Mouse (Mus musculus) liver, embryonic 12.5 days (tissue): Measurements from ENCODE around the gene Fbxw8. TPM values are rescaled to one million over a fixed set of nuclear protein-coding genes. Genes with fewer than 3 reads are reported as not detected.

ENCODE experiments used
- ATAC-seq: fragments of 200-750 bp; cut with Nextera tagmentation; 2 replicates; pipeline ENCODE4 v1.8.0; 2017; ENCODE audit warnings: moderate number of reproducible peaks, mild to moderate bottlenecking, moderate library complexity
- H3K27ac ChIP-seq: fragments of 300-500 bp; sonication (generic); 2 replicates; pipeline ENCODE4 v1.5.1; 2016; ENCODE audit warnings: mild to moderate bottlenecking
- H3K27me3 ChIP-seq: fragments of 300-500 bp; sonication (generic); replicated peaks from 2 replicates; pipeline ENCODE4 v1.6.1; 2016; ENCODE audit warnings: mild to moderate bottlenecking, moderate library complexity
- H3K36me3 ChIP-seq: fragments of 300-500 bp; sonication (generic); 2 replicates; pipeline ENCODE4 v1.6.1; 2016; ENCODE audit warnings: mild to moderate bottlenecking, moderate library complexity
- H3K4me1 ChIP-seq: fragments of 300-500 bp; sonication (generic); 2 replicates; pipeline ENCODE4 v1.6.1; 2016
- H3K4me2 ChIP-seq: fragments of 300-500 bp; sonication (generic); 2 replicates; pipeline ENCODE4 v1.6.1; 2016; ENCODE audit warnings: mild to moderate bottlenecking, moderate library complexity
- H3K4me3 ChIP-seq: fragments of 300-500 bp; sonication (generic); 2 replicates; pipeline ENCODE4 v1.5.1; 2016; ENCODE audit warnings: mild to moderate bottlenecking, moderate library complexity
- H3K9ac ChIP-seq: fragments of 300-500 bp; sonication (generic); 2 replicates; pipeline ENCODE4 v1.6.1; 2016; ENCODE audit warnings: mild to moderate bottlenecking, moderate library complexity
- H3K9me3 ChIP-seq: fragments of 300-500 bp; sonication (generic); replicated peaks from 2 replicates; pipeline ENCODE4 v1.6.1; 2016; ENCODE audit warnings: mild to moderate bottlenecking, moderate library complexity
- whole genome bisulfite sequencing: fragments of 180-500 bp; shearing (Covaris S2); methylation state at CpG from one replicate; pipeline ENCODE4 v1.1.7; 2016; ENCODE audit not compliant: insufficient replicate concordance; 5-methylcytosine and 5-hydroxymethylcytosine counted together
- polyA plus RNA-seq: library from polyadenylated mRNA; unstranded; fragments of >200 nt; fragmentation: Nextera tagmentation; extraction: Ambion mirVana; gene quantifications from 2 replicates; pipeline ENCODE4 v1.2.1, GENCODE M21; 2016

Fbxw8 gene
- polyA plus RNA-seq, 1 experiment from 2014 or later, result 23.1 TPM

DNA sequence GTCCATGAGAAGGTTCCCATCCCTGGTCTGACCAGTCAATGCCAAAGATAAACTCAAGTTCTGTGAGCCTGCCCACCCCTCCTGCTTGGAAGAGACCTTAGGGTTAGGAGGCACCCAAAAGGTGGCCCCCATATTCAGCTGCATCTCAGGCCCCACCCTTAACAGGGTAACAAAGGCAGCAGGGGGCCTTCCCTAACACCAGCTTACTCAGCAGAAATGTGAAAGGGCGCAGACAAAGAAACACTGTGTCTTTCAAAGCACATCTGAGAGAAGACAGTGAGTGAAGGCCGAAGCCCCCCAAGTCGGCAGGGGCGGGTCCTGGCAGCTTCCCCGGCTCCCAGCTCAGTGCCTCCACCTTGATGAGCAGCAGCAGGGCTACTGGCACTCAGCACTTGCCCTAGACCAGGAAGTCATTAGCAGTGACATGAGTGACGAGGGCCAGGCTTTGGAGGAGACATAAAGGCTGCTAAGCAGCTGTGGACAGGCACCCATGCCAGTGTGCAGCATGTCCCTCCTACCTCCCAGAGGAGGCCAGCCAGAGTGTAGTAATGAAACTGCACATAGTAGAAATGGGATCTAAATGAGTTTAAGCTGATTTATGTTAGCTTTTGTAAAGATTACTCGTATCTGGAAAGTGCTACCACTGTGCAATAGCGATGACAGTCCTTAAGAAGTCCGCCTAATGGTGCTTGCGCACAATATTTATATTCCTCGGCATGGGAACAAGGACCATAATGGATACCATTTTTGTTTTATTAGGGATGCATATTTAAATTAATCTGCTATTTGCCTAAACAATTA is 56.0 kb downstream of the Fbxw8 start:
- no peak for ATAC-seq

DNA sequence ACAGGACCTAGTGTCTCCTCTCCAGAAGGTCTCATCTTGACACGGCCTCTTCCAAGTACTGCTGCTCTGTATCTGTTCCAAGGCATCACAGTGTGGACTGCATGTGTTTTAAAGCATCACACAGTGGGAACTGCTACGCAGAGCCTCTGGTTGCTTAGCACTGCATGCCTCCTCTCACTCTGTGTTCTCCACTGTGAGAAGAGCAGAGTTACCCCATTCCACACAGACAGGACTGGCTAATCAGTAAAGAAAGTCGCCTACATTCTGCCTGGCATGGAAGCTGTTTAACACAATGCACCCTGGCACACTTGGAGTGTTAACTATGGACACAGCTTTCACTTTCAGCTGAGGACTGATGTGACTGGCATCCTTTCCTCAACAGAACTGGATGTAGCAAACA is 58.9 kb downstream of the Fbxw8 start:
- ATAC-seq, result no peak
- 74% methylated on average over 3 of the region's 3 CpGs for WGBS
- Histone ChIP-seq H3K4me2 (no peak overlapping the region), H3K4me1 (0 out of 2 replicates have a peak, but pooled peaks cover 6% of the 10 kb centered on the region), H3K36me3 (peaks cover 82% of the 10 kb centered on the region), H3K9me3 (no peaks in the 10 kb centered on the region), H3K4me3 (no peak overlapping the region), H3K9ac (no peak overlapping the region), H3K27ac (no peak overlapping the region), H3K27me3 (no peaks in the 10 kb centered on the region)

More for the DNA sequence above, 56.0 kb downstream of the Fbxw8 start:
- no peak overlapping the region for H3K4me2 ChIP-seq
- H3K4me3 ChIP-seq, result no peak overlapping the region
- no peak overlapping the region for H3K27ac ChIP-seq
- H3K4me1 ChIP-seq, result 0 out of 2 replicates have a peak, but pooled peaks cover 6% of the 10 kb centered on the region
- H3K9ac ChIP-seq, result no peak overlapping the region
- no peaks in the 10 kb centered on the region for H3K27me3 ChIP-seq
- H3K36me3 ChIP-seq, result peaks cover 58% of the 10 kb centered on the region
- WGBS, result 82% methylated on average over 11 of the region's 11 CpGs
- H3K9me3 ChIP-seq, result no peaks in the 10 kb centered on the region

- Histone ChIP-seq H3K4me1 (0 out of 2 replicates have a peak, but pooled peaks cover 6% of the 10 kb centered on the region), H3K27ac (no peak overlapping the region), H3K36me3 (peaks cover 83% of the 10 kb centered on the region), H3K4me3 (no peak overlapping the region), H3K9ac (no peak overlapping the region), H3K4me2 (no peak overlapping the region), H3K9me3 (no peaks in the 10 kb centered on the region), H3K27me3 (no peaks in the 10 kb centered on the region)
- no peak for ATAC-seq
- 80% methylated on average over 4 of the region's 4 CpGs for WGBS
These were observed 59.4 kb downstream of the Fbxw8 start for GRCm38 (mm10) chr5:118095849-118096248.

GRCm38 (mm10) chr5:118095433-118095832 is 59.8 kb downstream of the Fbxw8 start:
- H3K4me1 ChIP-seq, result 0 out of 2 replicates have a peak, but pooled peaks cover 6% of the 10 kb centered on the region
- H3K27ac ChIP-seq, result no peak overlapping the region
- H3K9me3 ChIP-seq, result no peaks in the 10 kb centered on the region
- H3K4me2 ChIP-seq, result no peak overlapping the region
- ATAC-seq, result no peak
- 75% methylated on average over 11 of the region's 11 CpGs for WGBS
- no peak overlapping the region for H3K4me3 ChIP-seq
- peaks cover 83% of the 10 kb centered on the region for H3K36me3 ChIP-seq
- no peaks in the 10 kb centered on the region for H3K27me3 ChIP-seq
- H3K9ac ChIP-seq, result no peak overlapping the region

DNA sequence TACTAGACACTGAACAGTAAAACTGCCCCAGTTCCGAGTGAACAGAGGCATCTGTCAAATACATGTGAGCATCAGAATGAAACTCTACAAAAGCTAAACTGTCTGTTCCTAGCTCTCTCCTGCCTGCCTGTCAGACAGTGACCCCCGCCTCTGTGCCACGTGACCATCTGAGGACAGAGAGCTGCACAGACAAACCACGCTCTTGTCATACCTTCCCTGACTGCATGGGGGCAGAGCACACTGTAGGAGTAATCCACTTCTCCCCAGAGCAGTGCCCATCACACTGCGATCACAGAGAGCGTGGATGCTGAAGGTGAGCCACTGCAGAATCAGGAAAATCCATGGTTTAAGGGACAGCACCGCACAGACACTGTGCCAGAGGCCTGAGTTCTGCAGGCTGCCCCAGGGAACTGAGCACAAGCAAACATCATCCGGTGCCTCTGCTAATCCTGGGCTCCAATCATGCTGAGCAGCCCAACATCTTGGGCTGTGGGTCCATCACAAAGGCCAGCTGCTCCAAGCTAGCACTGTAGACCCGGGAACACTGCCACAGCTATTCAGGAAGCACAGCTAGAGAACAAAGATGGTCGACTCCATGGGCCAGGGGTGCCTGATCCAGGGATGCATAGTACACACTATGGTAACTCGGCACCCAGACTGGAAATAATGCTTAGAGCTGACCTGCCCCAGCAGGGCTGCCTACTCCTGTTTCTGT is 61.8 kb downstream of the Fbxw8 start:
- Histone ChIP-seq H3K27ac (no peak overlapping the region), H3K36me3 (peaks cover 77% of the 10 kb centered on the region), H3K4me2 (no peak overlapping the region), H3K4me1 (no peaks in the 10 kb centered on the region), H3K9me3 (no peaks in the 10 kb centered on the region), H3K27me3 (no peaks in the 10 kb centered on the region), H3K9ac (no peak overlapping the region), H3K4me3 (no peak overlapping the region)
- ATAC-seq, result no peak; the same call in 1 of the 2 replicates
- 73% methylated on average over 11 of the region's 11 CpGs for WGBS

DNA sequence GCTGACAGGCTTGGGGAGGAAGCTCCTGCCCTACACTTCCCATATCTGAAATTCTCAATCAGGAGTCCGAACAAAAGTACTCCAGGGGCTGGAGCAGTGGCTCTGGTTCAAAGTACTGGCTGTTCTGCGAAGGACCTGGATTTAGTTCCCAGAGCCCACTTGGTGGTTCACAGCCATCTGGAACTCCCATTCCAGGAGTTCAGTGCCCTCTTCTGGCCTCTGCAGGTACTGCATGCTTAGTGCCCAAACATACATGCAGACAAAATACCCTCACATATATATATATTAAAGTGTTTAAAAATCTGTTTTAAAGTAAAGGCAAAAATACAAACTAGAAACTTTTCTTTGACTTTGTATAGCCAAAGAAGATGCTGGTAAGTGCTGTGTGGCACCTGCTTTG is 64.4 kb downstream of the Fbxw8 start:
- no peaks in the 10 kb centered on the region for H3K9me3 ChIP-seq
- H3K9ac ChIP-seq, result no peak overlapping the region
- WGBS, result 85% methylated on average over 2 of the region's 2 CpGs
- no peak overlapping the region for H3K4me3 ChIP-seq
- H3K4me2 ChIP-seq, result no peak overlapping the region
- ATAC-seq, result no peak
- no peaks in the 10 kb centered on the region for H3K4me1 ChIP-seq
- no peak overlapping the region for H3K27ac ChIP-seq
- peaks cover 71% of the 10 kb centered on the region for H3K36me3 ChIP-seq
- H3K27me3 ChIP-seq, result no peaks in the 10 kb centered on the region

GRCm38 (mm10) chr5:118090101-118090500 is 65.2 kb downstream of the Fbxw8 start:
- Histone ChIP-seq H3K27ac (no peak overlapping the region), H3K36me3 (peaks cover 65% of the 10 kb centered on the region), H3K4me3 (no peak overlapping the region), H3K27me3 (no peaks in the 10 kb centered on the region), H3K4me1 (no peaks in the 10 kb centered on the region), H3K9me3 (no peaks in the 10 kb centered on the region), H3K4me2 (no peak overlapping the region), H3K9ac (no peak overlapping the region)
- WGBS, result 89% methylated on average over 6 of the region's 6 CpGs
- ATAC-seq, result no peak

GRCm38 (mm10) chr5:118089102-118089501 is 66.2 kb downstream of the Fbxw8 start:
- H3K4me3 ChIP-seq, result no peak overlapping the region
- H3K4me1 ChIP-seq, result no peaks in the 10 kb centered on the region
- no peak overlapping the region for H3K4me2 ChIP-seq
- H3K9ac ChIP-seq, result no peak overlapping the region
- peaks cover 55% of the 10 kb centered on the region for H3K36me3 ChIP-seq
- no peaks in the 10 kb centered on the region for H3K27me3 ChIP-seq
- ATAC-seq, result no peak
- H3K9me3 ChIP-seq, result no peaks in the 10 kb centered on the region
- H3K27ac ChIP-seq, result no peak overlapping the region
- 75% methylated on average over 7 of the region's 7 CpGs for WGBS

GRCm38 (mm10) chr5:118086956-118087355 is 68.3 kb downstream of the Fbxw8 start:
- Histone ChIP-seq H3K36me3 (peaks cover 33% of the 10 kb centered on the region), H3K4me2 (no peak overlapping the region), H3K9me3 (no peaks in the 10 kb centered on the region), H3K4me1 (0 out of 2 replicates have a peak, but pooled peaks cover 2% of the 10 kb centered on the region), H3K4me3 (no peak overlapping the region), H3K27ac (no peak overlapping the region), H3K27me3 (no peaks in the 10 kb centered on the region), H3K9ac (no peak overlapping the region)
- 76% methylated on average over 7 of the region's 7 CpGs for WGBS
- no peak for ATAC-seq

DNA sequence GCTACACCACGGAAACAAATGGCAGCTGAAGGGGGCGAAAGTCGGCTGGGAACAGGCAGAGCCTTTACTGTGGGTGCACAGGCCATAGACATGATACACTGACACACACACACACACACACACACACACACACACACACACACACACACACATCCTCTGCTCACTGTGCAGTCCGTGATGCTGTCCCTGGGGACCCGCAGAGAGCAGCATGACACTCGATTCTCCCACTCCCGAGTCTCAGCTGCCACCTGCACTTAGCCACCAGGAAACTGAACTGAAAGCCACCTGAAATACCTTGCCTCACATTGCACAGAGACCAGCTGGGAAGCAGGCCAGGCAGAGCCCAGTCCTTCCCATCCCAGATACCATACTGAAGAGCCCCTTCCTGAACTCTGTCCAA is 70.0 kb downstream of the Fbxw8 start:
- no peak for ATAC-seq
- Histone ChIP-seq H3K36me3 (peaks cover 31% of the 10 kb centered on the region), H3K4me2 (no peak overlapping the region), H3K27me3 (no peaks in the 10 kb centered on the region), H3K9me3 (no peaks in the 10 kb centered on the region), H3K9ac (no peak overlapping the region), H3K27ac (no peak overlapping the region), H3K4me1 (peaks cover 8% of the 10 kb centered on the region; the same call in 1 of the 2 replicates), H3K4me3 (no peak overlapping the region)
- 75% methylated on average over 7 of the region's 7 CpGs for WGBS

- Histone ChIP-seq H3K4me3 (no peak overlapping the region), H3K4me2 (no peak overlapping the region), H3K4me1 (peaks cover 8% of the 10 kb centered on the region; the same call in 1 of the 2 replicates), H3K27me3 (no peaks in the 10 kb centered on the region), H3K27ac (no peak overlapping the region), H3K9ac (no peak overlapping the region), H3K36me3 (peaks cover 30% of the 10 kb centered on the region), H3K9me3 (no peaks in the 10 kb centered on the region)
- WGBS, result 74% methylated on average over 10 of the region's 10 CpGs
- no peak for ATAC-seq
These were observed 71.0 kb downstream of the Fbxw8 start for GRCm38 (mm10) chr5:118084171-118084727.
